36 mouse cellular contexts compared by ENCODE assay signal in the genomic region with DNA sequence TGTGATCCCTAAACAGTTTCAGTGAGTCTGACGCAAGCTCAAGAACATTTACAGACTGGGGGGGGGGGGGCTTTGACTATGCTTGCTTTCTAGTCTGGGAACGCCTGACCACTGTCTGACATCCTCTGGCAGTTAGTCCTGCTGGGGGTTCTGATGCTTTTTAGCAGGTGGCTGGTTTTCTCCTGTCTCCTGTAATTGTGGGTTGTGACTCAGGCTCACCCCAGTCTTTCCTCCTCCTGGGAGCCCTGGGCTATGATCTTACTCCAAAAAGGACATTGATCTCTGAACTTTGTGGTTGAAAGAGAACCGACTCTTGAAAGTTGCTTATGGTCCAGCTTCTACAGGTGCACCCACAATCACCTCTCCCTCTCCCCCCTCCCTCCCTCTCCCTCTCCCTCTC. TPM values are rescaled to one million over a fixed set of nuclear protein-coding genes. Genes with fewer than 3 reads are reported as not detected.
"Had no signal": no experiment of that assay in that cellular context is flagged by ENCODE, and none has a peak within 500 bp of the region (broad histone marks: within the 10 kb centered on the region; RNA-seq: fewer than 3 reads in every experiment).

No protein-coding gene starts in this region.

- DNase-seq: left cerebral cortex, postnatal 4 days; liver; liver, embryonic 13.5 days; liver, postnatal 0 days; lung, adult 18-20 months; lung, adult 2 months; lung, embryonic 14.5 days; lung, postnatal 10 days; lung, postnatal 14 days; lung, postnatal 36 days; lung, postnatal 4 days; midbrain, embryonic 14.5 days had no signal

- H3K9me3 ChIP-seq: limb, embryonic 10.5 days; limb, embryonic 12.5 days; limb, embryonic 13.5 days; limb, embryonic 15.5 days; liver, embryonic 12.5 days; liver, embryonic 13.5 days; liver, embryonic 15.5 days; lung, embryonic 15.5 days; megakaryocyte, embryonic 14.5 days; midbrain, embryonic 10.5 days; midbrain, embryonic 12.5 days; midbrain, embryonic 13.5 days; midbrain, embryonic 15.5 days had no signal

- H3K4me1 ChIP-seq: limb, embryonic 13.5 days; limb, embryonic 15.5 days; liver, embryonic 12.5 days; liver, embryonic 13.5 days; liver, embryonic 15.5 days; lung, embryonic 15.5 days; megakaryocyte, embryonic 14.5 days; midbrain, embryonic 12.5 days; midbrain, embryonic 13.5 days; midbrain, embryonic 15.5 days had no signal

- H3K9ac ChIP-seq: limb, embryonic 12.5 days; limb, embryonic 13.5 days; limb, embryonic 15.5 days; liver, embryonic 12.5 days; liver, embryonic 13.5 days; liver, embryonic 14.5 days; liver, embryonic 15.5 days; liver, postnatal 0 days; lung, embryonic 14.5 days; lung, embryonic 15.5 days; midbrain, embryonic 12.5 days; midbrain, embryonic 13.5 days; midbrain, embryonic 15.5 days had no signal

- H3K27me3 ChIP-seq: limb, embryonic 12.5 days; limb, embryonic 13.5 days; limb, embryonic 15.5 days; liver, embryonic 12.5 days; liver, embryonic 13.5 days; liver, embryonic 15.5 days; lung, embryonic 15.5 days; midbrain, embryonic 12.5 days; midbrain, embryonic 13.5 days; midbrain, embryonic 15.5 days had no signal

- H3K4me2 ChIP-seq: limb, embryonic 12.5 days; limb, embryonic 13.5 days; limb, embryonic 15.5 days; liver, embryonic 11.5 days; liver, embryonic 12.5 days; liver, embryonic 13.5 days; liver, embryonic 15.5 days; lung, embryonic 14.5 days; lung, embryonic 15.5 days; midbrain, embryonic 11.5 days; midbrain, embryonic 12.5 days; midbrain, embryonic 13.5 days; midbrain, embryonic 15.5 days had no signal

- H3K36me3 ChIP-seq: limb, embryonic 10.5 days; limb, embryonic 12.5 days; limb, embryonic 13.5 days; limb, embryonic 15.5 days; liver, embryonic 12.5 days; liver, embryonic 13.5 days; liver, embryonic 15.5 days; lung, embryonic 15.5 days; midbrain, embryonic 10.5 days; midbrain, embryonic 12.5 days; midbrain, embryonic 13.5 days; midbrain, embryonic 15.5 days had no signal

- H3K27ac ChIP-seq: limb, embryonic 10.5 days; limb, embryonic 12.5 days; limb, embryonic 13.5 days; limb, embryonic 15.5 days; liver, embryonic 12.5 days; liver, embryonic 13.5 days; liver, embryonic 14.5 days; liver, embryonic 15.5 days; lung, embryonic 15.5 days; macrophage; midbrain, embryonic 10.5 days; midbrain, embryonic 12.5 days; midbrain, embryonic 13.5 days; midbrain, embryonic 15.5 days had no signal

- H3K4me3 ChIP-seq: limb, embryonic 10.5 days; limb, embryonic 12.5 days; limb, embryonic 13.5 days; limb, embryonic 15.5 days; liver, embryonic 12.5 days; liver, embryonic 13.5 days; liver, embryonic 15.5 days; lung, embryonic 15.5 days; midbrain, embryonic 10.5 days; midbrain, embryonic 12.5 days; midbrain, embryonic 13.5 days; midbrain, embryonic 15.5 days had no signal

RNA-seq across cellular contexts. Expression of gene Crhr1, which starts 50.6 kb away (rescaled TPM):
- total RNA-seq: liver, adult 2 months; megakaryocyte progenitor cell, adult 5-6 weeks; megakaryocyte, adult 5-6 weeks; megakaryocyte-erythroid progenitor cell, adult 5-6 weeks; monocyte, adult 5-6 weeks had no signal
- polyA plus RNA-seq: limb, embryonic 15.5 days; liver, embryonic 11.5 days; liver, embryonic 12.5 days; liver, embryonic 13.5 days; liver, embryonic 14.5 days; liver, embryonic 15.5 days; liver, embryonic 16.5 days; liver, postnatal 0 days; lung, adult 2 months; lung, embryonic 14.5 days; lung, embryonic 15.5 days; lung, embryonic 16.5 days; lung, postnatal 0 days; macrophage had no signal
